Mouse (Mus musculus) c-Kit-positive CD71-positive TER-119-negative erythroid progenitor cells, embryonic 14.5 days (primary cell): Measurements from ENCODE around the gene Eci1.
"Not testable (repeated sequence)": the region's sequence is repeated elsewhere in the genome, so short reads cannot be mapped to it uniquely, and the experiment has no call there.

Experiments used
- DNase-seq: peaks from one replicate; pipeline ENCODE4 v3.0.0-alpha.2; 2013; ENCODE audit warnings: low read depth

Gene Eci1

DNA sequence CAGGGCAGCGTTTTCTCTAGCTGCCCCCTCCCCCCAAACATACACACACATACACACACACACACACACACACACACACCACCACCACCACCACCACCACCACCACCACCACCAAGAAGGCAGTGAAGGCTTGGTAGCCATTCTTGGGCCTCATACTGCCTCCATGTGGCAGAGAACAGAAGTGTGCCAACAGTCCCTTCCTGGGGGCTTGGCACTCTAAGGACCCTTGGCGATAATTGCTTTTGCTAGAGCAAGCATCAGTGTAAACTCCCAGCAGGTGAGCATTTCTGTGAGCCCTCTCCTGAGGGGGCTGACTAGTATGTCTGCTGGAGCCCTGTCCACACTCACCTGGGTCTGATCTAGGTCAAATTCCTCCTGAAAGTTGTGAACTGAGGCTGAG lies 14.7 kb downstream of the Eci1 start:
- no peak for DNase-seq

DNA sequence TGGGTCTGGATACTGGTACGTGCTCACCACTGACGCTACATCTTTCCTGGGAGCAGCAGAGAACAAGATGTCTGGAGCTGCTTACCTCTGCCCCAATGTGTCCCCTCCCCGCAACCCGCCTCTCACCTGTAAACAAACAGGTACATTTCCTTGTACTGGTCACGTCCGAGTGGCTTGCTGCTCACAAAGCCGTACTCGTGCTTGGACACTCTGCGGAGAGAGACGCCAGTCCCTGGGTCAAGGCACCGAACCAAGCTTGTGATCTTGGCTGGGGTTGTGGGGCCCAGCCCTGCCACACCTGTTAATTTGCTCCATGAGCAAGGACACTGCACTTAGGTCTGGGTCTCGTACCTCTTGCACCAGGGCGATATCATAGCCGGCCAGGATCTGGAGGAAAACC lies 15.7 kb downstream of the Eci1 start:
- no peak for DNase-seq

DNA sequence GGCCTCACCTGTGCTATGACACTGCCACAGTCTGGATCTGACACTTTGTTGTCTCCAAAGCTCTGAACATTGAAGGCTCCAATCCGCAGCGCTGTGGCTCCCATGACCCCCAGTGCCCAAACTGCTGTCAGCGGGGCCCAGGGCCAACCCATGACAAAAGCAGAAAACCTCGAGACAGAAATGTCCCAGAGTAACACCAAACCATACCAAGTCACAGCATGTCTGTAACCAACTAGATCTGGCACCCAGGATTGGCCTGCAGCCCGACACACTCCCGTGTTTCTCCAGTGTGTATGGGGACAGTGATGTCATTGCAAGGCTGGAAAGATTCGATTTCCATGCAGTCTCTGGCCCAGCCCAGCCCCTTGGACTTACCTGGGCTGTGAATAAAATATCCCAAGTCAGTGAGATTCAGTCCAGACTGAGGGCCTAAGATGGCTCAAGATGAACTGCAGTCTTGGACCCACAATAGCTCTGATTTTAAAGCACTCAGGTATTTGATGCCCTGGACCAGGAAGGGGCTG lies 16.3 kb downstream of the Eci1 start, which contains the start of gene Dnase1l2:
Dnase1l2 (minus strand) TSS at position 474 of the 524 bp plus-strand sequence.
- DNase-seq: no peak

DNA sequence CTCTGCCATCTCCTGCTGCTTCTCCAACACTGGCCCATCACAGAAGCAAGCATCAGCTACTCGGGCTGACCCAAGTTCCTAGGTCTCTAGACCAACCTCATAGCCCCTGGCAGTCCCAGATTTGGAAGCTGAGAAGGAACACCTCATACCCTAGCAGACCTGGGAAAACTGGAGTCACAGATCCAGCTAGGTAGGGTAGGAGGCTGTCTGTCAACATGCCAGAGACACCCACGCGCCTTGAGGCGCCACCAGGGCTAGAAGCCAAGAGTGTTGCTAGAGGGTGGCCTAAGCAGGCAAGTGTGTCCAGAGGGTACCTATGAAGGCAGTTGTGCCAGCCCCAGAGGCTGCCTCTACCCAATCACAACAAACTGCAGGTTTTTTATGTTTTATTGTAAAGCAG lies 17.0 kb downstream of the Eci1 start:
- no peak for DNase-seq

DNA sequence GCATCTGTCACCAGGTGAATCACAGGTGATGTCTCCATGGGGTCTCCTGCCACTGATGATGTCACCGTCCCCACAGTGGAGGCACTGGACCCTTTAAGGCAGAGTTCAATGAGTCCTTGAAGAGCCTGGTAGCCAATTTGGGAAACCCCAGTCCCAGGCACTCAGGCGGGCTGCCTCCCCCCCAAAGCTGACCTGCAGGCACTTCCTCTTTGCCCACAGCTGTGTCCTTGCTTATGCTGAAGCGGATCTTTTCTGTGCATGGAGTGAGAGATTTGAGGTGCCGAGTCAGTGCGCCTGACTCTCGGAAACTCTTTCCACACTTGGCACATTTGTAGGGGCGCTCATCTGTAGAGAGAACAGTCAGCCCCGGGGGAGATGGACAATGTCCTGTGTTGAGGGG lies 20.1 kb downstream of the Eci1 start:
- DNase-seq: no peak

DNA sequence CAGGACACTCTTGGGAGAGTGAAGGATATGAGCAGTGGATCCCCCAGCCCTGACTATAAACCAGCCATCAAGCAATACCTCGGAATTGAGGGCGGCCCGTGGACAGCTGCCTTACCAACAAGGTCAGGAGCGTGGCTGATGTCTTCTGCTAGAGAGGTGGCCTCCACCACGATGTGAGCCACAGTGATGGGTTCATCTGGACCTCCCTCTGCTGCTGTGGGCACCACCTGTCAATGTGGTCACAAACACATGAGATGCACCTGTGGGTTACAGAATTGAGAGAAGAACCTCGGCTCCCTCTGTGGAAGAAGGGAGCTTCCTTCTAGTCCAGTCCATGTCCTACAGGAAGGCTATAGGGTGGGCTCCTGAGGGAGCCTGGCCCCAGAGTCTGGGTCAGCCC lies 23.1 kb downstream of the Eci1 start:
- DNase-seq: no peak

DNA sequence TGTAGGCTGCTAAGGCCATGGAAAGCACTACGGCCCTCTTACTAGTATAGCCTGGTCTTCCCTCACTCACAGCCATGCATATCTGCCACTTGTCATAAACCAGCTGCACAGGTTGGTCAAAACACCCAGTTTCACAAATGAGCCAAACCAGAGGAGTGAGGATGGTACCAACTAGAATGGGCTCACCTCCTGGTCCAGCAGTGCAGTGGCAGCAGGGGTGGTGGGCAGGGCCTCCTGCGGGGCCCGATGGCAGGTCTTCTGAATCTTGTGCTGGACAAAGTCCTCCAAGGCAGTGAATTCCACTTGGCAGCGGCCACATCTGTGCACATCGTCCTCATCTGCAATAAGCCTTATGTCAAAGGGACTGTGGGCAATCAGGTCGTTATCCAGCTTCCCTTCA lies 24.8 kb downstream of the Eci1 start:
- DNase-seq: no peak

DNA sequence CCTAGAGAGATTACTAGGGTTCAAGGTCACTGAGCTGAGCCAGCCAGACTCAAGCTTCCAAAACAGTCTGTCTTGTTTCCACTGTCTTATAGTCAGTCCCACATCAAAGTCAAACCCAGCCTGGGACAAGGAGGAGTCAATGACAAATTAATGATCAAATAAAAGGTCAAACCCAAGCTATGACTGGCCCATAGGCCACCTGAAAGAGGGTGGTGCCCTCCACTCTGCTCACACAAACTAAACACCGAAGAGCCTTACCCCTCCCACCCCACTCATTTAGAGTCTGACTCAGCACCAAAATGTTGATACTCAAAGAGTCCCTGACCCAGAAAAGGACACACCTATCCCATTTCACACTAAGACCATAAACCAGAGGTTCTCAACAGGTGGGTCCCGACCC lies 26.9 kb downstream of the Eci1 start:
- no peak for DNase-seq

DNA sequence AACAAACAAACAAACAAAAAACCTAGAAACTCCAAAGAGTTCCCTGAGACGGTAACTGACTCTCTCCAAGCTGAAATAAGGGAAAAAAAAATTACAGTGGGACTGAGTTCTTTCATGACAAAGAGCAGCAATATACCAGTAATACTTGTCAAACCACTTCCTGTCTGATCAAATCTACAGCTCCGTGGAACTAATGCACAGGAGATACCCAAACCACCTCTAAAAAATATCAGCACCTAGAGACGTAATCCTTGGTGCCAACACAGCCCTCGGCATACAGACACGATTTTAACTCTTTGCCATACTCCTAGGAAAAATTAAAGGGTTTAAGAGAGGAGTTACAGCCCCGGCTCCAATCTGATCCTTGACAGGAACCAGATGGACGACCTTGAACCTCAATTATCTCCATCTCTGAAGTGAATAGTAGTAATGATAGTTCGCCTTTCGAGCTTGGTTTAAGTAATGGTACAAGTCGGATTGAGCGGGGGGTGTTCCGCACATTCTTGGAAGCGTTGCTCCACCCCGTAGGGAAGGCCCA lies 27.8 kb downstream of the Eci1 start:
- no peak for DNase-seq

DNA sequence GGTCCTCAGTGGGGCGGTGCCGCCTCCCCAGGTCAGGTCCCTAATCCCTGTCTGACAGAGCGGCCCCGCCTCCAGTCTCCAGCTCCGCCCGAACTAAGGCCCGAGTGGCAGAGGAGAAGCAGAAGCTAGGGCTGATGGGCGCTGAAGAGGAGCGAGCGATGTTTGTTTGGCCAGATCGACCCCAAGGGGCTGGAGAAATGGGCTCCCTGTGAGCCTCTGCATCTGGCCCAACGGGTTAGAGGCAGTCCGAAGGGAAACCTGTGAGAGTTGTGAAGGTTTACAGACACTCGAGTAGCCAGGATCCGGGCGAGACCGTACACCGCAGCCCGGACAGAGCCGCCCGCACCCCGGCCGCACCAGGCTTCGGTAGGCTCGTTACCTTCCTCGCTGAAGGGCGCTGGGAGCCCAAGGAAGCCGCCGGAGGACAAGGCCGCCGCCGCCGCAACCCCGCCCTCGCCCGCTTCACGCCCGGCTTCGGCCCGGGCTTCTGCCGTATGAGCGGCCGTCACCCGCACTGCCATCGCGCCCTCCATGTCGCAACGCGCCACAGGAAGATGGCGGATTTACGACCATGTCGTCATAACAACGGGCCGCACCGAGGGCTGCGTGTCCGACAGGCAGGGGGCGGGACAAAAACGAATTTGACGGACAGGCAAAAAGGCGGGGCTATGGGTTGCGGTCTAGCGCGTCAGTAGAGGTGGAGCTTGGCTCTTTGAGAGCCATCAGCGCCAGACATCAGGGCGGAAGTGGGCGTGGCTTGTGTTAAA lies 28.5 kb downstream of the Eci1 start:
- peak; percentile 99 for DNase-seq

DNA sequence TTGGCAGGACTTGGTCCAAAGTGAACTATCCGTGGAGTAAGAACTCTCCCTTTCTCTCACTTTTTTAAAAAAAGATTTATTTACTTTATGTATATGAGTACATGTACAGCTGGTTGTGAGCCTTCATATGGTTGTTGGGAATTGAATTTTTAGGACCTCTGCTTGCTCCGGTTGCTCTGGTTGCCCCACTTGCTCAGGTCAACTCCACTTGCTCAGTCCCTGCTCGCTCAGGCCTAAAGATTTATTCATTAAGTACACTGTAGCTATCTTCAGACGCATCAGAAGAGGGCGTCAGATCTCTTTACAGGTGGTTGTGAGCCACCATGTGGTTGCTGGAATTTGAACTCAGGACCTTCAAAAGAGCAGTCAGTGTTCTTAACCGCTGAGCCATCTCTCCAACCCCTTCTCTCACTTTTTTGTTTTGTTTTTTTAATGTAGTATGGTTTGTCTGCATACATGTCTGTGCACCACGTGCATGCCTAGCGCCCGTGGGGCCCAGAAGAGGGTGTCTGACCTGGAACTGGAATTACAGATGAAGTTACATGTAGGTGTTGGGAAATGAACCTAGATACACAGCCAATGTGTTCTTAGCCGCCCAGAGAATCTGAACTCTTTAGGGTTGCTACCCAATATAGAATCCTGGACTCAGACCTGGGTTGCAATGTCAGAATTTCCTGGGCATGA lies 29.2 kb downstream of the Eci1 start:
- not testable (repeated sequence) for DNase-seq

DNA sequence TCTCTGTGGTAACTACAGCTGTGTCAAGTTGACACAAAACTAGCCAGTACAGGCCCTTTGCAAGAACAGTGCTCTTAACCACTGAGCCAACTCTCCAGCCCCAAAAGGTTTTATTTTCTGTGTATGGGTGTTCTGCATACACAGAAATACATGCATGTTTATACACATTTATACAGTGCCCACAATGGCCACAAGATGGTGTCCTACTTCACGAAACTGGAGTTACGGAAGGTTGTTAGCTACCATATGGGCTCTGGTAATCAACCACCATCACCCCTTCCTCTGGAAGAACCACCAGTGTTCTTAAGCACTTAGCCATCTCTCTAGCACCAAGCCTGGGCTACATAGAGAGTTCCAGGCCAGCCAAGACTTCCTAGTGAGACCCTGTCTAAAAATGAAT lies 35.1 kb downstream of the Eci1 start:
- peak; percentile 68 for DNase-seq

DNA sequence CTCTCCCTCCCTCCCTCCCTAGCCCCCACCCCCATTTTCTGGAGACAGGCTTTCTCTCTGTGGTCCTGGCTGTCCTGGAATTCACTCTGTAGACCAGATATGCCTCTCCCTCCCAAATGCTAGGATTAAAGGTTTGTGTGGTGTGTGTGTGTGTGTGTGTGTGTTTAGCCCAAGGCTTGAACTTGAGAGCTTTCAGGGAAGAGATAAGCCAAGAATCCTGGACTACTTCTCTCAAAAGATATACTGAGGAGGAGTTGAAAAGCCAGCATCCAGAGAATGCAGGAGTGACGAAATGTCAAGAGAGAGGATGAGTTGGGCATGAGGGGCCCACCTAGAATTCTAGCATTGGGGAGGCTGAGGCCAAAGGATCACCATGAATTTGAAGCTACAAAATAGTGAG lies 36.5 kb downstream of the Eci1 start:
- no peak for DNase-seq

DNA sequence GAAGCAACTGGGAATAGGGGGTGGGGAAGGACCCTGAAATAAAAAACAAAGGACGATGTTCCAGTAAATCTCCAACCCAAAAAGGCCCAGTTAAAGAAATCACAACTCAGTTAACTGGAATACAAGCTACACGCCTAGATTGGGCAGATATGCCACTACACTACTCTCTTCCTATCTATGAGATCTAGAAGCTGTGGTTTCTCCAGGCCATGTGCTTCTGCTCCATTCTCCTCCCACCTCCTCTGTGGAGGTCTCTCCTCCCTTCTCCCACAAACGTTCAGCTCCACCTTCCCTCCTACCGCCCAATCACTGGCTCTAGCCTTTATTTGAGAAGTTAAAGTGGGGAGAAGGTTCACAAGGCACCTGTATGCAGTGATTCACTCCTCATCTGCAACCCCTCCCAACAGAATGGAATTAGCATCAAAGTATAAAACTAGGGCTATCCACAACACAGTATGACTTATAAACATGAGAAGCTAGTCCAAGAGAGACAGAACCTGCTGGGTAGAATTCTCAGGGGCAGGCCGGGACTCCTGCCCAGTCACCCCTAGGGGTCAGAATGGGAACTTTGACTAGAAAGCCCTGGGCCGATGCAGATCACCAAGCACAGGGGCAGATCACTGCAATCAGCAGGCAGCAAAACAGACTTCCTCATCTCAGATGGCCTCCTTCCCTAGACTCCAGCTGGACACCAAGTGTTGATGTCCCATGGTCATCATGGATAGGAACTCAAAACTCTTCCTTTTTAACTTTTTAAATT lies 37.1 kb downstream of the Eci1 start:
- DNase-seq: no peak

DNA sequence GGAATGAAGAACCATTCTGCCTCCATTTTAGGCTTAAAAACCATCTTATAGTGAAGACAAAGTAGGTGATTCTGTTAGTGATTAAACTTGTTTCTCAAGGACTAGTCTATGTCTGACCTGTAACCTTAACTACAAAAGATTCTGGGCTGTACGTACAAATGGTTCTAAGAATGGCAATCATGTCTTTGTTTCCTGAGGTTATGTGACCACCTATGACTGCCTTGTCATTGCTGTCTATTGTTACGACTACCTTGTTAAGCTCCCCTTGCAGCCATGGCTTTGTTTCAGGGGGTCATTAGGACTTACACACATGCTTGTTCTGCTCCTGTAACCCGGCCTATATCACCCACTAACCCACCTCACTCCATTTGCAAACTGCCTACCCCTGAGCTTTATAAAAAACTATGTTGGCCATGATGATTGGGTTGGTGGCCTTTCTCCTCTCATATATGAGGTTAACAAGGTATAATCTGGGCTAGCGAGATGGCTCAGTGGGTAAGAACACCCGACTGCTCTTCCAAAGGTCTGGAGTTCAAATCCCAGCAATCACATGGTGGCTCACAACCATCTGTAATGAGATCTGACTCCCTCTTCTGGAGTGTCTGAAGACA lies 42.3 kb downstream of the Eci1 start:
- DNase-seq: no peak

DNA sequence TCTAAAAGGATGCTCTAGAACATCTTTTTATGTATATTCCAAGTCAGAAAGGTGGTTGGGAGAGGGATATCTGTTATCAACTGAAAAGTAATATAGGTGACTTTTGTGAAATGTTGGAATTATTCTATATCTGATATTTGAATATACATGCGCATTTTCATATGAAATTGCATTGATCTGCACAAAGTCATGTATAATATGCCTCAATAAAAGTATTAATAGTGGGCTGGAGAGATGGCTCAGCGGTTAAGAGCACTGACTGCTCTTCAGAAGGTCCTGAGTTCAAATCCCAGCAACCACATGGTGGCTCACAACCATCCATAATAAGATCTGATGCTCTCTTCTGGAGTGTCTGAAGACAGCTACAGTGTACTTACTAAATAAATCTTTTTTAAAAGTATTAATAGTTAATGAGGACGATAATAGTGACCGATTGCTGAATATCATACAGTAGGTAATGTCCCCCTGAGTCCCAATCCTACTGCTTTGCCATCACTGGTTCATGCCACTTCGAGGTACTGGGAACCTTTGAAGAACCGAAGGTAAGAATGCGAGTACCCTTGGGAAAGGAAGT lies 43.0 kb downstream of the Eci1 start:
- no peak for DNase-seq

DNA sequence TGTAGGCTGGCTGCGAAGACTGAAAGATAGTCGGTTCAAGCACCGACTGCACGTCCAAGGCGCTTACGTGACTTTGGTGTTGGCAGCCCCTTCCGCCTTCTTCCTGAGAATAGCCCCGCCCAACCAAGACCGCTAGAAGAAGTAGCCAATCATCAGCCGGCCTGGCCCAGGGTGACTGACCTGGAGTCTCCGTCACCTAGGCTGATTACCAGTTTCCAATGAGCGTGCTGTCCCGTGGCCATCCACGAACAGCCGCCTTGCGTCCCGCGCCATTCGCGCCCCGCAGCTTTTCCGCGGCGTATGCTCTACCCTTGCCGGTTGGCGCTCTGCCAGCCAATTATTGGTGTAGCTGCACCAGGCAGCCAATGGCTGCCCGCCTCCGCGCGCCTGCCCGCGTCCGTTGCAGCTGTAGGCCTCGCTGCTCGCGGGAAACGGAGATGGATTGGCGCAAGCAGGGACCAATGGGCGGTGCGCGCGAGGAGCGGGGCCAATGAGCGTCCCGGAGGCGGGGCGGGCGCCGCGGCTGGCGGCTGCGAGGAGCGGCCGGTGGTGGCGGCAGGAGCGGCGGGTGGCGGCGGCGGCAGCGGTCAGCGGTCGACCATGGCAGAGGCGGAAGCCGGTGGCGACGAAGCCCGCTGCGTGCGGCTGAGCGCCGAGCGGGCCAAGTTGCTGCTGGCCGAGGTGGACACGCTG lies 43.6 kb downstream of the Eci1 start, which contains the start of the genes E4f1 and Pgp:
E4f1 (minus strand) TSS at position 404 of the 693 bp plus-strand sequence.
Pgp (plus strand) TSS at position 483 of the 693 bp plus-strand sequence.
- peak; percentile 98 for DNase-seq

DNA sequence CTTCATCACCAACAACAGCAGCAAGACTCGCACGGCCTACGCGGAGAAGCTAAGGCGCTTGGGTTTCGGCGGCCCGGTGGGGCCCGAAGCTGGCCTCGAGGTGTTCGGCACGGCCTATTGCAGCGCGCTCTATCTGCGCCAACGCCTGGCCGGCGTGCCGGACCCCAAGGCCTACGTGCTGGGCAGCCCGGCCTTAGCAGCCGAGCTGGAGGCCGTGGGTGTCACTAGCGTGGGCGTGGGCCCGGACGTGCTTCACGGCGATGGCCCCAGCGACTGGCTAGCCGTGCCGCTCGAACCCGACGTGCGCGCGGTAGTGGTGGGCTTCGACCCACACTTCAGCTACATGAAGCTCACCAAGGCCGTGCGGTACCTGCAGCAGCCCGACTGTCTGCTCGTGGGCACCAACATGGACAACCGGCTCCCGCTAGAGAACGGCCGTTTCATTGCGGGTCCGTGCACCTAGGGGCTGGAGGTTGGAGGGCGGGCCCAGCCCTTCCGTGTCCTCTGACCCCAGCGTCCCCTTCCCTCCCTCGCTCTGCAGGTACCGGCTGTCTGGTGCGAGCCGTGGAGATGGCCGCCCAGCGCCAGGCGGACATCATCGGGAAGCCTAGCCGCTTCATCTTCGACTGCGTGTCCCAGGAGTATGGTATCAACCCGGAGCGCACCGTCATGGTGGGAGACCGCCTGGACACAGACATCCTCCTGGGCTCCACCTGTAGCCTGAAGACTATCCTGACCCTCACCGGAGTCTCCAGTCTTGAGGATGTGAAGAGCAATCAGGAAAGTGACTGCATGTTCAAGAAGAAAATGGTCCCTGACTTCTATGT lies 44.5 kb downstream of the Eci1 start:
- no peak for DNase-seq

DNA sequence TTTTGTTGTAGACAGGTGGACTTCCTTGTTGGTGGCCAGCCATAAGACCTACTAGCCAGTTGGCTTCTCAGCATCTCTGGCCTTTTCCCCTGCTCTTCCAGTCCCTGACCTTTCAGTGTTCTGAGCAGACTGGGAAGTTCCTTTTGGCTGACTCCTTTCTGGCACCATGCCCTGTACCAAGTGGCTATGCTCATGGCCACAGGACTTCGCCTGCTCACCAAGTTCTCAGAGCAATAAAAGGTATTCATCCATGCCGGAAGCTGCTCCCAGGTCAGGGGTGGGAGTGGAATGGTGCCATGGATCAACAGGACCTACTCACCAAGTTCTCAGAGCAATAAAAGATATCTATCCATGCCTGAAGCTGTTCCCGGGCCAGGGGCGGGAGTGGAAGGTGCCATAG lies 46.1 kb downstream of the Eci1 start:
- DNase-seq: no peak
